Mouse (Mus musculus) adrenal gland (tissue): ENCODE data around the gene Mis18bp1.
"Not testable (repeated sequence)": the region's sequence is repeated elsewhere in the genome, so short reads cannot be mapped to it uniquely, and the experiment has no call there.

Source experiments
- intact Hi-C: fragments of 180-260 bp; cut with DNase I; formaldehyde crosslinking; loops from one replicate; pipeline ENCODE4 v1.15.1; 2025
- long read RNA-seq, 2 experiments: library from polyadenylated mRNA; unstranded; transcript quantifications; one replicate each; pipeline ENCODE4 v2.0.0; 2020; ENCODE audit warnings: borderline replicate concordance in 1 of 2; ENCODE audit not compliant: insufficient replicate concordance in 1 of 2

Gene Mis18bp1
- long read RNA-seq, experiment 1 = 0 reads
- long read RNA-seq, experiment 2, partial matches to known transcripts = 1 of 1 reads
- long read RNA-seq, experiment 2, other reads (novel, unspliced or antisense) = 0 of 1 reads

DNA sequence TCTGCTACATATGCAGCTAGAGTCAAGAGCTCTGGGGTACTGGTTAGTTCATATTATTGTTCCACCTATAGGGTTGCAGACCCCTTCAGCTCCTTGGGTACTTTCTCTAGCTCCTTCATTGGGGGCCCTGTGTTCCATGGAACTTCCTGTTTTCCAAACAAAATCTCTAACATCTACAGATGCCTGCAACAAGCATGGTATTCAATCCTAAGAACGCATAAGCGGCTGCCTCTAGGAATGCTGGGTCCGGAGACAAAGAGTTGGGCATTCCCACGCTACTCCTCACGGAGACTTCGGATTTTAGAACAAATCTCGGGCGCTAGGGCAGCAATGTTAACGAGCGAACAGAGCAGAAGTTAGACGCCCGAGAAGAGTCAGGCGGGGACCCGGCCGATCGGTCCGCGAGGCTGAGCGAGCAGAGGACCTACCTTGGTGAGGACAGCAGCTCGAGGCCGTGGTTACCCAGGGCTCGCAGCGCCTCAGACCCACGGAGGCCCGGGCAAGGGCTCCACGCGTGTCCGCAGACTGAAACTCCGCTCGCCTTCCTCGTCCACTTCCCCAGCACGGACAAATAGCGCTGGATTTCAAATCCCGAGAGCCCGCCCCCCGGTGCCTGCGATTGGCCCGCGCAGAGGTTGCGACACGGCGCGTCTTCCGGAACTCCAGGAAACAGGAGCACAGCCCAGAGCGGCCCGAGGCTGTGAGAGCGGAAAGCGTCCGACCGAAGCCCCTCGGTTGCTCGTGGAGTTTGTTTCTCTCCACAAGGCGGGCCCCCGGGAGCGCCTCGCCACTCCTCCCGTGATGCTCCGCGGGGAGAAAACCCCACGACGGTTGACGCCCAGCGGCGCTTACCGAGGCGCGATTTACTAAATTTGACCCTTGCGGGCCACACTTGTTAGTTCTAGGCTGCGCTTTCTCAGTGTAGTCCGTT lies at the start of gene Mis18bp1:
Gene Mis18bp1, minus strand, starts transcription at position 584 of the 931 bp plus-strand sequence.
- intact Hi-C loops = no loop called here

DNA sequence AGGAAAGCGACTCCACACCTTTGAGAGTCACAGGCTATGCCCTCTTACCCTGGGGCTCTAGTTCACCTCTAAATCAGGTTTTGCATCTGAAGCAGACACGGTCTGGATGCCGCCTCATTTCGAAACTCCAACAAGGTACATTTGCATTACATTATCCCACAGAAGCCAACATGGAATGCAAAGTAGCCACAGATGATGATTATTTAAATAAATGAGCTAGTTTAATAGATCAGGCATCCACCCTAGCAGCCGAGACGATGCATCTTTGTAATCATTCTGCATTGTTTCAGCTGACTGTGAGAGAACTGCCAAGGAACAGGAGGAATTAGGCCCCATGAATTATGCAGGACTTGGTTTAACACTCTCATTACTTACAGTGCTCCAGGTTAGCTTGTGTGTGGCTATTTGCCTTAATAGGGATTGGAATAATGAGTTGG lies 44.0 kb upstream of the Mis18bp1 start:
- intact Hi-C loops = no loop called here

- intact Hi-C loops = no loop called here
Measured at GRCm38 (mm10) chr12:65206431-65206830, 34.0 kb upstream of the Mis18bp1 start.

- intact Hi-C loops = no loop called here
Measured at GRCm38 (mm10) chr12:65201812-65202211, 29.4 kb upstream of the Mis18bp1 start.

GRCm38 (mm10) chr12:65194003-65194530 lies 21.7 kb upstream of the Mis18bp1 start:
- intact Hi-C loops = no loop called here

DNA sequence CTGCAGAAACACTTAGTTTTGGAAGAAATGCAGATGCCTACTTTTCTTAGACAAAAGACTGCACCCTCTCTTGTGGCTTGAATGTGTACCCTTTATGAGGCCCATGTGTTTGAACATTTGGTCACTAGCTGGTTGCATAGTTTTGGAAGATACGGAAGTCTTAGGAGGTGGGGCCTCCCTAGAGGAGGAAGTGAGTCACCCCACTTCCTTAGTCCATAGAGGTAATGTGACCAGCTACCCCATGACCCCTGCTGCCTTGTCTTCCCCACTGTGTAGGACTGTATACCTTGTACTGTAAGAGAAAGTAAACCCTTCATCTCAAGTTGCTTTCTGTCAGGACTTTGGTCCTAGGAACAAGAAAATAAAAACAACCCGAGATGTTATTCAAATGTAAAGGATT lies 16.8 kb upstream of the Mis18bp1 start:
- intact Hi-C loops = no loop called here

GRCm38 (mm10) chr12:65187365-65187764 lies 15.0 kb upstream of the Mis18bp1 start:
- intact Hi-C loops = no loop called here

DNA sequence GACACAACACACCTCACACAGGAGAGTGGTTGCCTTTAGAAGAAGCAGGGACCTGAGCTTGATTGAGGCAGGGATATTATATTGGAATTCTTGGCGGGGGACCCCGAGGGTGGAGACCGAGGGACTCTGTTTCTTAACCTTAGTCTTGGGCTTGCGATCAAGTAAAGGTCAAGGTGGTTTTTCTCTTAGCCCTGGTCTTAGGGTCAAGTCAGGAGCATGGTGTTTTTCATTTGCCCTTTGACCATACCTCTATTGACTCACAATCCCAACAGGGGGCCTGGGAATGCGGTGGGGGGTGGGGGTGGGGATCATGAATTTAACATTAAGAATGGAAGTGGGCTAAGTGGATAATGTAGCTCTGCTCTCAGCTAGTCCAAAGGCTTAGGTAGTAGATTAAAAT lies 1.3 kb upstream of the Mis18bp1 start:
- intact Hi-C loops = no loop called here

DNA sequence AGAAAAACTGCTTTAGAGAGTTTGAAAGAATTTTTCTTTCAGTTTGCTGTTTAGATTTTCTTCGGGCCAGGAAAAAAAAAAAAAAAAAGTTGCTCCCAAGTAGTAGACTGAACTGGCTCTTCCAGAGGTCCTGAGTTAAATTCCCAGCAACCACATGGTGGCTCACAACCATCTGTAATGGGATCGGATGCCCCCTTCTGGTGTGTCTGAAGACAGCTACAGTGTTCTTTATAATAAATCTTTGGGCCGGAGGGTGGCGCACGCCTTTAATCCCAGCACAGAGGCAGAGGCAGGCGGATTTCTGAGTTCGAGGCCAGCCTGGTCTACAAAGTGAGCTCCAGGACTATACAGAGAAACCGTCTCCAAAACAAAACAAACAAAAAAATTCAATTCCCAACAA lies 555 bp upstream of the Mis18bp1 start:
- intact Hi-C loops = not testable (repeated sequence)

DNA sequence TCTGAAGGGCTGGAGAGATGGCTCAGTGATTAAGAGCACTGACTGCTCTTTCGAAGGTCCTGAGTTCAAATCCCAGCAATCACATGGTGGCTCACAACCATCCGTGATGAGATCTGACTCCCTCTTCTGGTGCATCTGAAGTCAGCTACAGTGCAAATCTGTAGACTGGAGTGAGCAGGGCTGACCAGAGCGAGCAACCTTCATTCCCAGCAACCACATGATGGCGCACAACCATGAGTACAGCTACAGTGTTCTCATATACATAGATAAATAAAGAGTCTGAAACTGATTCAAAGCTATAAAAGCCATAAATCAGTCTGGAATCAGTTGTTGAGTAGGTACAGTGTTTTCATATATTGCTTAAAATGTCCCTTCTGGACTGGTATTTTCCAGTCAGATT lies 36.3 kb downstream of the Mis18bp1 start:
- intact Hi-C loops = not testable (repeated sequence)

DNA sequence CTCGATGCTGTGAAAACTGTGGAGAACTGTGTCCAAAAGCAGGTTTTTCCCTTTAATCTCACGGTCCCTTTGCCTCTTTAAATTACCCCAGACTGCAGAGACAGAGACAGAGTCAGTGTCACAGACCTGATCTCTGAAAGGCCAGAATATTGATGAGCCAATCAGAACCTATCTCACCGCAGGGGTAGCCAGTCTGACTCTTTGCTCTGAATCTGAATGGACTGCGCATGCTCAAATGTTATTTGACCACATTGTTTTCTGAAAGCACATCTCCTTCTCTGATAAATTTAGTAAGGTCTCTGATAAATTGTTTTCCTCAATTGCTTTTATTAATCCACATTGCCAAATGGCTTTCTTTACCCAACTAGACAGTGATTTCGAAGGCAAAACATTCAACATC lies 53.0 kb downstream of the Mis18bp1 start:
- intact Hi-C loops = no loop called here

GRCm38 (mm10) chr12:65118968-65119367 lies 53.4 kb downstream of the Mis18bp1 start:
- intact Hi-C loops = no loop called here

DNA sequence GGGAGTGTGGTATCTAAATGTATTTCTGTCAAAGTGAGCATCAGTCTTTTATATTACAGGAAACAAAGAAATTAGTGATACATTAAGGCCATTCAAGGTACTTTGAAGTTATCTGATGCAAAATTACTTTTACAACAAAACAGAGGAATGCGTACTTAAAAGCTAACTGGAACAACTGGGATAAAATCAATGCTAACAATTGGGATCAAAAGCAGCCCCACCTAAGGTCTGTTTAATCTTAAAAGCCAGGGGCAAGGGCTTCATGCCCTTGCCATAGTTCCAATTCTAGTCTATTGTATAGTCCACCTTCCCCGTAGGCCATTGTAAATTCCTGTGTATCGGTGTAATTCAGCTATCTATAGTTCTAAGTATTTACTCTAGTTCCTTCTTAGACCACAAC lies 57.4 kb downstream of the Mis18bp1 start:
- intact Hi-C loops = not testable (repeated sequence)

GRCm38 (mm10) chr12:65113925-65114324 lies 58.5 kb downstream of the Mis18bp1 start:
- intact Hi-C loops = no loop called here

GRCm38 (mm10) chr12:65112811-65113210 lies 59.6 kb downstream of the Mis18bp1 start:
- intact Hi-C loops = no loop called here

GRCm38 (mm10) chr12:65111503-65111902 lies 60.9 kb downstream of the Mis18bp1 start:
- intact Hi-C loops = no loop called here

- intact Hi-C loops = no loop called here
Measured at GRCm38 (mm10) chr12:65108746-65109145, 63.7 kb downstream of the Mis18bp1 start.
